Mouse (Mus musculus) cortical plate, adult 2 months (tissue): ENCODE measurements around the gene Cntn5. TPM values are rescaled to one million over a fixed set of nuclear protein-coding genes. Genes with fewer than 3 reads are reported as not detected.

Source experiments
- H3K27ac ChIP-seq: fragments of 200-500 bp; 2 replicates; pipeline ENCODE4 v1.5.1; 2012; ENCODE audit warnings: low read length, control low read depth, inconsistent platforms; ENCODE audit not compliant: insufficient read depth
- H3K4me1 ChIP-seq: fragments of 200-500 bp; 2 replicates; pipeline ENCODE4 v1.6.1; 2011; ENCODE audit warnings: low read length; ENCODE audit not compliant: control insufficient read depth, insufficient read depth
- H3K4me3 ChIP-seq: fragments of 200-500 bp; 2 replicates; pipeline ENCODE4 v1.5.1; 2011; ENCODE audit warnings: mild to moderate bottlenecking, low read length, control low read depth; ENCODE audit not compliant: insufficient read depth
- CTCF ChIP-seq: fragments of 200-500 bp; IDR thresholded peaks from 2 replicates; pipeline ENCODE4 v1.5.1; 2011; ENCODE audit warnings: mild to moderate bottlenecking, control low read depth, low read length; ENCODE audit not compliant: insufficient read depth; ENCODE audit errors: extremely low read depth
- POLR2A ChIP-seq: fragments of 200-500 bp; IDR thresholded peaks from 2 replicates; pipeline ENCODE4 v1.6.1; 2011; ENCODE audit warnings: mild to moderate bottlenecking, low read length, control low read depth; ENCODE audit not compliant: insufficient read depth; ENCODE audit errors: extremely low read depth
- polyA plus RNA-seq: library from polyadenylated mRNA; depleted of rRNA; stranded (reverse); fragments of >200 nt; gene quantifications from 2 replicates; pipeline ENCODE4 v1.2.3, GENCODE M21; 2012

The Cntn5 gene
- polyA plus RNA-seq, 1 experiment, result 4.4 TPM

DNA sequence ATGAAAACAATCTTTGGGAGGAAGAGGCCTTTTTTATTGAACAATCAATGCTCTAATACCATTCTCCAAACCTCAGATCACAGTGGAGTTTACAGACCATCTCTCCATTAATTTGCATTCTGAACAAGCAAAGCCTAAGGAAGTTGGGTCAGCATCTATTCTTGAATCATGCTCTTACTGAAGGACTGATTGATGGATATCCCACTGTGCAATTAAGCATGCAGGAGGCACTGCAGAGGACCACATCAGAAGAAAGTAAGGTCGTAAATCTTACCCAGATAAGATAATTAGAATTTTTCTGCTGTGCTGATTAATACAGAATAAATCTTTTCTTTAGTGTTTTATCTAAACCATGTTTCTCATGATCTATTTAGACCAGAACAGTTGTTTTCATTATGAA lies 536.2 kb downstream of the Cntn5 start:
- H3K27ac ChIP-seq, result no peak overlapping the region
- TF ChIP-seq POLR2A (no peak), CTCF (no peak)
- H3K4me3 ChIP-seq, result no peak overlapping the region
- H3K4me1 ChIP-seq, result no peaks in the 10 kb centered on the region

GRCm38 (mm10) chr9:10366246-10366955 lies 538.2 kb downstream of the Cntn5 start:
- no peak overlapping the region for H3K4me3 ChIP-seq
- no peak overlapping the region for H3K27ac ChIP-seq
- TF ChIP-seq POLR2A (no peak), CTCF (no peak)
- H3K4me1 ChIP-seq, result no peaks in the 10 kb centered on the region

DNA sequence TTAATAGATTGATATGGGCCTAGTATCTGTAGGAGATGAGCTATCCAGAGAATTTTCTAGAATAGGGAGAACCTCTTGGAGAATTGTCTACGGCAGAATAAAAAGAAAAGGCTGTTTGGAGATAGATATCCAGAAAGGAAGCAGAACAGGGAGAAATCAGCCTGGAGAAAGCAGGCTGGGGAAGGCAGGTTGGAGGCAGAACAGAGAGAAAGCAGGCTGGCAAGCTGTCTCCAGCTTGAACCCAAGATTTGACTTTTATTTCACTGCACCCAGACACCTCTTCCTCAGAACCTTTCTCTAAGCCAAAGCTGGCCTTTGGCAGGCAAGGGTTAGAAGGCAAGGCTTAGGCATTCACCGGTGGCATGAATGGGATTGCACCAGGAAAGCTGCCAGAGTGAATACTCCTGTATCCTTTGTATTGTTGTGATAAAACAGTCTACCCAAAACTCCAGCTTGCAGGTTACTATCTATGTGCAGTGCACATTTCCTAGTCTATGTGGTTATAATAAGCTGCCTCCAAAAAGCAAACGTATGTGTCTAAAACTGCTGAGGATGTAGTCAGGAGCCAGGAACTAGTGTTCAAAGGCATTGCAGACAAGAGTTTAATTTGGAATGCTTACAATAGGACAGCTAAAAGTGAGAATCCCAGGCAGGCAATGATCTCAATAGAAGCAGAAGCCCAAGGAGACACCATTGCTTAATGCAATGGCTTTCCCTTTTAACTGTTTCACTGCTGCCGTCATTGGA lies 553.5 kb downstream of the Cntn5 start:
- H3K4me3 ChIP-seq, result no peak overlapping the region
- TF ChIP-seq POLR2A (no peak), CTCF (no peak)
- H3K27ac ChIP-seq, result 0 out of 2 replicates have a peak overlapping the region, but pooled peaks have one; percentile 28
- H3K4me1 ChIP-seq, result no peaks in the 10 kb centered on the region; the same call in 1 of the 2 replicates

DNA sequence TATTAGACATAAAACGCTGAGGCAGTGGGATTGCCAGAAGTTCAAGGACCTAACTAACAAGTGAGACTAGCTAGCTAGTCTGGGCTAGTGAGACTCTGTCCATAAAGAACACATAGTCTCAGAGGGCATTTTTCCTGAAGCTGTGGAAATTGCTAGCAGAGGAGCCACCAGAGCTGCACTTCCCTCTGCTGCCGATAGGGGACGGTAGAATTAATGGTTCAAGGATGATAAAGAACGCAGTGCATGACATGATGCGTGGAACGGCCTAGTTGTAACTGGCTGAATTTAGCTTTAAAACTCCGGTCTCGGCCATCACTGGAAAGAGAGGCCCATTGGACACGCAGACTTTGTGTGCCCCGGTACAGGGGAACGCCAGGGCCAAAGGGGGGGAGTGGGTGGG lies 555.8 kb downstream of the Cntn5 start:
- TF ChIP-seq POLR2A (no peak), CTCF (0 out of 2 replicates have a peak, but pooled peaks have one; percentile 5)
- H3K4me3 ChIP-seq, result no peak overlapping the region

DNA sequence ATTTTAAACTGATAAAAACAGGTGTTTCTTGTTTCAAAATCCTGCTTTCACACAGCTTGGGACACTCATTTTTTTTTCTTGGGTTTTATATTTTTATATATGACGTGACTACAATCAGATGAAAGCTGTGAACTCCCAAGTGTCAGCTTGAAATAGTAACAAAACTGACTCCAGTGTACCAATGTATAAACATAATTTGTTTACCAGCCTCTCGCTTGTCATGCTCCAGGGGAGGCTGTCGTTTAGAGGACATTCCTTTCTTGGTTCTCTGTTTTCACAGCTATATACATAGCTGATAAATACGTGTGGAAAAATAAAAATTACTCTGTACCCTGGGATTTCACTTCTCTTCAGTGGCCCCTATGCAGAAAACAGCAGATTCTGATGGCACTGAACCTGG lies 556.4 kb downstream of the Cntn5 start:
- no peak overlapping the region for H3K4me3 ChIP-seq
- no peak overlapping the region for H3K27ac ChIP-seq
- no peak for TF ChIP-seq POLR2A
- TF ChIP-seq CTCF, result no peak
- H3K4me1 ChIP-seq, result no peaks in the 10 kb centered on the region; the same call in 1 of the 2 replicates

More for the DNA sequence above, 555.8 kb downstream of the Cntn5 start:
- Histone ChIP-seq H3K27ac (no peak overlapping the region), H3K4me1 (no peaks in the 10 kb centered on the region; the same call in 1 of the 2 replicates)

- no peaks in the 10 kb centered on the region for H3K4me1 ChIP-seq
- H3K27ac ChIP-seq, result no peak overlapping the region
- TF ChIP-seq POLR2A, result no peak
- no peak for TF ChIP-seq CTCF
- no peak overlapping the region for H3K4me3 ChIP-seq
These were observed 563.8 kb downstream of the Cntn5 start for GRCm38 (mm10) chr9:10340751-10341150.

- Histone ChIP-seq H3K4me1 (no peaks in the 10 kb centered on the region), H3K27ac (no peak overlapping the region), H3K4me3 (no peak overlapping the region)
- TF ChIP-seq POLR2A (no peak), CTCF (no peak)
These were observed 564.9 kb downstream of the Cntn5 start for GRCm38 (mm10) chr9:10339716-10340115.

DNA sequence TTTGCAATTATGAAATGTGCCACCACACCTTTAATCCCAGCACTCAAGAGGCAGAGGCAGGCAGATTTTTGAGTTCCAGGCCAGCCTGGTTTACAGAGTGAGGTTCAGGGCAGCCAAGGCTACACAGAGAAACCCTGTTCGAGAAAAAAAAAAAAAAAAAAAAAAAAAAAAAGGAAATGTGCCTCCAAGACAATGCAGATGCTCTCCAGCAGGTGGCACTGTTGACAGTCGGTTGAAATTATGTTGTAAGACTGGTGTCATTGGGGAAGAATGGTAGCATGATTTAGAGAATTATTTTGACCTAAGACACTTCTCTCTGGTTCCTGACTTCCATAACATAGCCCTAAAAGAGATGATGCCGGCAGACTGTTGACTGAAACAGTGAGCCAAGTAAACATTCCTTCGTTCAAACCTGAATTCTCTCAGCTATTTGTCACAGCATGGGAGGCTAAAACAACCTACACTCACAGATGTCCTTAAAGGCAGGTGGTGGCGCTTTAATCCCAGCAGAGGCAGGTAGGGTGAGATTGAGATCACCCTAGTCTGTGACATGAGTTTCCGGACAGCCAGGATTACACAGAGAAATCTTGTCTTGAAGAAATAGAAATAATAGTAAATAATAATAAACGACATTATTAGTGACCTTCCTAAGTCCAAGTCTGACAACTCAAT lies 579.7 kb downstream of the Cntn5 start:
- H3K4me1 ChIP-seq, result no peaks in the 10 kb centered on the region
- no peak overlapping the region for H3K4me3 ChIP-seq
- peak; percentile 70 for TF ChIP-seq CTCF
- TF ChIP-seq POLR2A, result no peak
- H3K27ac ChIP-seq, result no peak overlapping the region

DNA sequence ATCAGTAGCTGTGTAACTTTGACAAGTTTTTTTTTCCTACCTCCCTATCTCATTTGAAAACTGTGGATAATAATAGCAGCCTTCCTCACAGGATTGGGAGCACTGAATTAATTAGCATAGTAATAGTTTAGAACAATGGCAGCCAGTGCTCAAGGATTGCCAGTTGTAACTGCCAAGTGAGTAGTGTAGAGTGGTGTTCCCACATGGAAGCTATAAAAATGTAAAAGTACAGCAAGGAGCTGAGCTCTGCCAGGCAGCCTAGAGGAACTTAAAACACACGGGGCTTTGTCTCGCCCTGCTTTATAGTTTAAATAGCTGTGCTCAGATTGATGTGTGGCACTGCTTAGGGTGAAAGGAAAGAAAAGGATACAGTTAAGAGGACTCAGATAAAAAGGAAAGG lies 635.2 kb downstream of the Cntn5 start:
- TF ChIP-seq POLR2A (no peak), CTCF (no peak)
- H3K4me1 ChIP-seq, result no peaks in the 10 kb centered on the region
- H3K4me3 ChIP-seq, result no peak overlapping the region
- no peak overlapping the region for H3K27ac ChIP-seq
